Mouse (Mus musculus) 3134 (cell line): ENCODE data around the gene Mum1.
"Not testable (repeated sequence)": the region's sequence is repeated elsewhere in the genome, so short reads cannot be mapped to it uniquely, and the experiment has no call there.

ENCODE experiments used
- DNase-seq: peaks from one replicate; pipeline ENCODE4 v3.0.0-alpha.2; 2011; ENCODE audit warnings: low spot score; ENCODE audit not compliant: insufficient read length; ENCODE audit errors: extremely low read depth

Gene Mum1

DNA sequence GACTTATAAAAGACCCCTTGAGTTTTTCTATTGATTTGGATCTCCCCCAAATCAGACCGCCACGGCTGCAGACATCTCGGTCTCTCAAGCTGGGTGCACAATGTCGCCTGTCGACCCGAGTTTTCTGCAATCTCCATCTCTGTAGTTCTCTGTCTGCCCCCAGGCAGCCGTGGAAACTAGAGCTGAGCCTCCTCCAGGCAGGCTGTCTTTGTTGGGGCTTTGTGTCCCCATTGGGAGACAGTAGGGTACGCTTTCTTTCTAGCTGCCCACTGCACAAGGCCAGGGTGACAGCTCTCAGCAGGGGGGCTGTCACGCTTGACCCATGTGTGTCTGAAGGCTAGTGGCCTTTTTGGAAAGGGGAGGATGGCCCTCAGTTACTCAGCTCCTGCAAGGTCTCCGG is 18.6 kb upstream of the Mum1 start:
- DNase-seq, result no peak

DNA sequence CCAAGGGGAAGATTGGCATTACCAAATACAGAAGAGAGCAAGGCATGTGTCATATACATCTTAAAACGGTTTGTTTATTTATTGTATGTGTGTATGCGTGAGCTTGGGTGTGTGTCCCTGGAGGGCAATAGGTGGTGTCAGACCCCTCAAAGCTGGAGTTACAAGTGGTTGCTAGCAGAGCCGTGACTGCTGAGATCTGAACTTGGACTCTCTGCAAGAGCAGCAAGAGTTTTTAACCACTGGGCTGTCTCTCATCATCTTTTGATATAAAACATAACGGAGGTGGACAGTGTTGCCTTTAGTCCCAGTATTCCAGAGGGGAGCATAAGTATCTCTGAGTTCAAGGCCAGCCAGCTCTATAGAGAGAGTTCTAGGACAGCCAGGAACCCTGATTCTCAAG is 18.0 kb upstream of the Mum1 start:
- no peak for DNase-seq

DNA sequence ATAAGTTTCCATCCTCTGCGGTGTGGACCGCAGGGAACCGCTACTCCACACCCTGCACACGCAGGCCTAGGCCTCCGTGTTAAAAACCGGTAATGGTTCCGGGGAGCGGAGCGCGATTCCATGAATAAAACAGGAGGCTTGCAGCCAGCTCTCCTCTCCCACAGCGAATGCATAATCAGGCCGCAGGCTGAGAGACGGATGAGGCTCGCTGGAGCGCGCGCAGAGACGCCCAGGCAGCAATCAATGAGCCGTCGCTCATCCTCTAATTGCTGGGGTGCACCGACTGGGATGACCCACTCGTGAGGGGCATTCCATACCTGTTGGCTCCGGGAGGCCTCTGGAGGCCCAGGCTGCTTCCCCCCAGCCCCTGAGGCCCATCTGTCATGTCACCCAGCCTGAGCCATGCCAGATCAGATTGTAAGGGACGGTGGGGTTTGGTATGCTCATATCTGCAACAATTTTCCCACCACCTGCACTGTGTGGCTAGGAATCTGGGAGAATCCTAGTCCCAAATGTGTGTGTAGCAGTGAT is 17.3 kb upstream of the Mum1 start:
- DNase-seq, result no peak

DNA sequence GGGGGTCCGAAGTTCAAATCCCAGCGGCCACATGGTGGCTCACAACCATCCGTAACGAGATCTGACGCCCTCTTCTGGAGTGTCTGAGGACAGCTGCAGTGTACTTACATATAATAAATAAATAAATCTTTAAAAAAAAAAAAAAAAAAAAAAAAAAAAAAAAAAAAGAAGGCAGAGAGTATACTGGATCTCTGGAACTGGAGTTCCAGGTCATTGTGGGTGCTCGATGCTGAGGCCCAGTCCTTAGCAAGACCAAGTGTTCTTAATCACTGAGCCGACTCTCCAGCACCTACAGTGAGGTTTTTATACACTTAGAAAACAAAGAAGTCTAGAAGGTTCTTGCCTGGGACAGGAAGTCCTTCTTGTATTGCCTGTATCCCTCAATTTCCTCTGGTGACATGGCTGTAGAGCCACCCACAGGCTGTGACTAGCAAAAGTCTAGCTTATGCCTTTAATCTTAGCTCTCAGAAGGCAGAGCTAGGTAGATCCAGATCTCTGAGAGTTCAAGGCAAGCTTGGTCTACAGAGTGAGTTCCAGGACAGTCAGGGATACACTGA is 14.6 kb upstream of the Mum1 start:
- DNase-seq, result not testable (repeated sequence)

DNA sequence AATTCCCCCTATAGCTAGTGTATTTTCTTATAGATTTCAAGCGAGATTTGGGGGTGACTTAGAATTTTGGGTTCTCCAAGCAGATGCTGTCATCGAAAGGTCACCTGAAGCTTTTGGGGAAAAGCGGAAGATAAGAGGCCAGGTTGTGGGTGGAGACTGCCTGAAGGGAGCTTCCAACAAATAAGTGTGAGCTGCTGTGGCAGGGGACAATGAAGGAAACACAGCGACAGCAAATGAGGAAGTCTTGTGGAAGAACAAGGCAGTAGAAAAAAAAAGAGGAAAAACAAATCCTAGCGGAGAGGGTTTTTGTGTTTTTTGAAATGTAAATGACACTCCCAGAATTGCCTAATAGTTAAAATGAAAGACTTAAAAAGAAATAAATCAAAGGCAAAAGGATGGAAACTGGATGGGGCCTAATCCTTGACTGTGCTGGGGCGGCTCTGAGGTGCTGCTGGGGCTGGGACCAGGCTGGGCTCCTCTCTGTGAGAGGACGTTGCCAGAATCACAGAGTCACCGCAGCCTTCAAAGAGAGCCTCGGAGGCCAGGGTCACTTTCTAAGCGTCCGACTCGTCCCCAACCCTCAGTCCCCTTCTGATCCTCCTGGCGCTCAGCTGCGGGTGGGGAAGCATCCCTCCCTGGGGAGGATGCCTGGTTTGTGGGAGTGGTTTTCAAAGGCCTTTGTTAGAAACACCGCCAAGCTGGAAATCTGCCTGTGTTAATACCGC is 11.0 kb upstream of the Mum1 start:
- DNase-seq, result no peak

DNA sequence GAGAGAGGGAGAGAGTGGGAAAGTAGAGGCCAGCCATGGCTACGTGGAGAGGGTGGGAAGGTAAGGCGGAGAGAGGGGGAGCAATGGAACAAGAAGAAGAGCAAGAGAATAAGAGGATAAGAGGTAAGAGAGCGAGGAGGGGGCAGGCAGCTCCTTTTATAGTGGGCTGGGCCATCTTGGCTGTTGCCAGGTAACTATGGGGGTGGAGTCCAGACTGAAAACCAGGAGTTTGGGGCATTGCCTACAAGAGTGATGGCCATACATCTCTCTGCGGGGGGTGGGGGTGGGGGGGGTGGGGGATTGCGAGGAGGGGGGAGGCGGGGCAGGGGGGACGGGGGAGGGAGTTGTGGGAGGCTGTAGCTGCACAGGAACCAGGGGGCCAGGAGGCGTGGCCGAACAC is 5.6 kb upstream of the Mum1 start:
- no peak for DNase-seq

DNA sequence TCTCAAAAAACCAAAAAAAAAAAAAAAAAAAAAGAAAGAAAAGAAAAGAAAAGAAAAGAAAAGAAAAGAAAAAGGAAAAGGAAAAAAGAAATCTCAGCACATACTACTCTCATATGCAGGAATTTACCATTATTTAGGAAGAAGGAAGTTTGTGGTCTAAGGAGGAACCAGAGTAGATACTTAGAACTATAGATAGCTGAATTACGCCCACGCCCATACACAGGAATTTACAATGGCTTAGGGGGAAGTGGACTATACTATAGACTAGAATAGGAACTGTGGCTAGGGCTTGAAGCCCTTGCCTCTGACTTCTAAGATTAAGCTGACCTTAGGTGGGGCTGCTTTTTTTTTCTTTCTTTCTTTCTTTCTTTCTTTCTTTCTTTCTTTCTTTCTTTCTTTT is 3.1 kb upstream of the Mum1 start:
- DNase-seq, result not testable (repeated sequence)

DNA sequence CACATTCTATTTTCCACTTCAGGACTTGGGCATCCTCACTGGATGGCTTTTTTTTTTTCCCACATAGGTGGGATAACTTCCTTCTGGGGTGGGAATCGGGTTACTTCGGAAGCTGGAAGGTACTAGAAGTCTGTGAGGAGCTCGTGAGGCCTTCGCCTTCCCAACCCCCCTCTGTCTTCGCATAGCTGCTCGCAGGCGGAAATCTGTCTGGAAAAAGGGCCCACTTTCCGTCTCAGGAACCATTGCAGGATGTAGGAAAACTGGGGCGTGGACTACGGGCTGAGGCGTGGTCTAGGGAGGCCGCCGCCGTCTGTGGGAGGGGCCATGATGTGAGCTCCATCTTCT is 191 bp upstream of the Mum1 start:
- no peak for DNase-seq

DNA sequence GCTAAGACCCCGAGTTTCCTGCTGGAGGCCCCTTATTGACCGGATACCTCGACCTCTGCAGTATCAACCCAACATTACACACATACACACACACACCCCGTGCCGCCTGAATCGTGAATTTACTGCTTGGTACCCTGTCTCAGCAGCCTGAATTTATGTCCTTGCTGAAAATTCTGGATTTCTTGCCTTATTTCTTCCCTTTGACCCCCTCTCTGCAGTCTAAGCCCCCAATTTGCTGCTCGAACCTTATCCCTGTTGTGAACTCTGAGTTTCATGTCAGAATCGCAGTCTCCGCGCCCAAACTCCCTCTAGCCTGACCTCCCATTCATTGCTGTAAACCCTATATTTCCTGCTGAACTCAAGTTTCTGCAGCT is 919 bp downstream of the Mum1 start:
- DNase-seq, result no peak

DNA sequence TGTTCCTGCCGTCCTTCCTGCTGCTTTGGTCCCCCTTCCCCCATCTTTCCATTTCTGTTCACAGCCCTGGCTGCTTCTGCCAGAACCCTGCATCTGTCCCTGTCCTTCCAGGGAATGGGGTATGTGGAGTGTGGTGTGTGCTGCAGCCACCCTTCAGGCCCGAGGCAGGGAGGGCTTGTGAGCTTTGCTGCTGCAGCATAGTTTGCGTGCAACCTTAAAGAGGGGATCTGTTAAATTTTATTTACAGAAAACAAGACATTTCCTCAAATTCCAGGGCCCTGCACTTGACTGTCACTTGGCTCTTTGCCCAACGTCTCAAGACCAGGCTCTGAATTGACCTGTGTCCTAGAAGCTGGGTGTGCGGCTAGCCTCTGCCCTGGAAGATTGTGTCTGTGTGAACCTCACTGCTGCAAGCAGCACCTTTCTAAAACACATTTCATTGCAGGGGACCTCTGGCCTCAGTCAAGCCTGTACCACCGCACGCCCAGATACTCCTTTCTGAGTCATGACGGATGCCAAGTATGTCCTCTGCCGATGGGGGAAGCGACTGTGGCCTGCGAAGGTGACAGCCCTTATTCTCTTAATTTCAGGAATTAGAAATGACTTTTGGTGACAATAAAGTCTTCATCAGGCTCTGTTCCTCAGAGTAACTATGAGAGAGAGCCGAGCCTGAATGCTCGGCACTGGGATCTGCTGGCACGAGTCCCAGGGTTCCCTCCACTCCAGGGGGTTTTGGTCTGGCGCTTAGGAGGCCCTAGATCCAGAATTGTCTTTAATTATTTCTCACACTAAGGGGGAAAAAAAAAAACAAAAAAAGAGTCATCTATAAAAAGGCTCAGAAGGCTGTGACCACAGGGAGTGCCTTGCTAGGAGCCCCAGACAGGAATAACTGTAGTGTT is 1.9 kb downstream of the Mum1 start:
- no peak for DNase-seq

DNA sequence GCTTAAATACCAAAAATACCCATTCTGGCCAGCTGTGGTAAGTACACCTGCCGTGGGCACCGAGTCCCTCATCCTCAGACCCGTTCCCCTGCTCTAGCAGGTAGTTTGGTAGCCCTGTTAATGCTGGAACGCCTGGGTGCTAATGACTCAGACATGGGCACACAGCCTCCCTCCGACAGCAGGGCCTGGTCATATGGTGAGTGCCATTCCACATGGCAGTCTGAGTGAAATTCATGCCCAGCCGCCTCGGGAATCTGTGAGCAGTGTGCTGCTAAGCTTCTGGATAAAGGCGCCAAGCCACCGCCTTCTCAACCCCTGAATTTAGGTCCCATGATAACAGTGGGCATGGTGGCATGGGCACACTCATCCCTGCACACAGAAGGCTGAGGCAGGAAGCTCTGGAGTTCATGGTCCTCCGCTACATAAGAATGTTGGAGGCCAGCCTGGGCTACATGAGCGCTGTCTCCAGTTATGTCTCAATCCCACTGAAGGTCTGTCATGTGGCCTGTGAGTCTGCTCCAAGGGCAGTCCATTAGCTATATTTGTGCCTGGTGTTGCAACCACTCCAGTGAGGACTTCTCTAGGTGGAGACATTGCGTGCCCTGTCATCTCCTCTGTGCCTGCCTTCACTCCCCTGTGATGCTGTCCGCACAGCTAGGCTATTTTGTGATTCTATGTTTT is 10.1 kb downstream of the Mum1 start:
- DNase-seq, result no peak

DNA sequence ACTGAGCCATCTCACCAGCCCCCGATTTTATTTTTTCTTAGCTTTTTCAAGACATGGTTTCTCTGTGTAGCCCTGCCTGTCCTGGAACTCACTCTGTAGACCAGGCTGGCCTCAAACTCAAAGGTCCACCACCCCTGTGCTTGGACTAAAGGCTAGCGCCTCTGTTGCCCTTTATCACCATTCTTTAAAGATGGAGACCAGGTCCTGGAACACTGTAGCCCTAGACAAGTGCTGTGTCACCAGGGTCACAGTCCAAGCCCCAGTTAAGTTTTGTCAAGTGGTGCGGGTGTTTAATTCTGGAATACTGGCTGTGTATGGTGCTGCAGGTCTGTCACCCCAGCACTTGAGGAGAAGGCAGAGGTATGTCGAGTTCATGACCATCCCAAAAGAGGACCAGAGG is 10.8 kb downstream of the Mum1 start:
- no peak for DNase-seq

DNA sequence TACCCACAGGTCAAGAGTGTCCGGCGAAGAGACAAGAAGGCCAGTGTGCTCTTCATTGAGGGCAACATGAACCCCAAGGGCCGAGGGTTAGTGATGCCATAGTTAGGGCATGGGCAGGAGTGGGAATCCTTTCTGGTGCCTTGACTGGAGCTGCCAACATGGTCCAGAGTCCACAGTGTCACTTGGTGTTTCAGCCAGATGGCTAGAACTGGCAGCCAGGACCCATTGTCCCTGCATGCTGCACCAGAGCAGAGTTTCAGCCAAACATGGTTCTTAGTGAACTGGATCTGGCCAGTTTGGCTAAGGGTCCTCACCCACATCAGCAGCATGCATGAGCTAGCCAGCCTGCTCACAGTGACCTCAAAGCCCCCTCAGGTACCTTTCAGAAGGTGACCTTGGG is 12.1 kb downstream of the Mum1 start:
- no peak for DNase-seq

DNA sequence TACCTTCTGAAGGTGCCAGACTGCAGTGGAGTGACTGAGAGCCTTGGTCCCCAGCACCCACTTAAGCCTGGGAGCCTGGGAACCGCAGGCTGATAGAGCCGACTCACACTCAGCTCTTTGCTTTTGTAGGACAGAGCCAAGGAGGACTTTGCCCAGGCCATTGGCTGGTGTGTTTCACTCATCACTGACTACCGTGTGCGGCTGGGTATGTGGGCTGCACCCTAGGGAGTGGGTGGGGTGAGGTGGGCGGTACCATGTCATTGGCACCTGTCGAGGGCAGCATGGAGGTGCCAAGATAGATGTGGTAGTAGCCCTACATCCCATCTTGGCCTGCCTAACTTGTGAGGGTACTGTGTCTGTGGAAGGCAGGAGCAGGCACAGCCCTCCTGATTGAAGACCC is 13.6 kb downstream of the Mum1 start:
- no peak for DNase-seq

DNA sequence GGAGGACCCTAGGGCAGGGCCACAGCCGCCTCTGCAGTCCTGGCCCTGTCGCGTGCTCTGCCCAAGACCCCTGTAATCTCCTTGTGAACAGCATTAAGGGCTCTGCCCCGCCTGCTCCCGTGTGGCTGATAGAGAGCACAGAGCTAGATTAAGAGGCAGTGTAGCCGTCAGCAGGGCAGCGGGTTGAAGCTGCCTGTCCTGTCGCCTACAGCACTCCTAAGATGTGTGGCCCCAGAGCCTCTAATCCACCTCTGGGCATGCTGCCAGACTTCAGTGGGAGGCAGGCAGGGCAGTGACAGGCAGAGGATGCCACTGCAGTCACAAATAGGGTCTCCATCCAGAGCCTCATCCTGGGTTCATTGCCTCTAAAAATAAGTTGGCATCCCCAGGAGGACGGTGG is 15.9 kb downstream of the Mum1 start:
- no peak for DNase-seq

DNA sequence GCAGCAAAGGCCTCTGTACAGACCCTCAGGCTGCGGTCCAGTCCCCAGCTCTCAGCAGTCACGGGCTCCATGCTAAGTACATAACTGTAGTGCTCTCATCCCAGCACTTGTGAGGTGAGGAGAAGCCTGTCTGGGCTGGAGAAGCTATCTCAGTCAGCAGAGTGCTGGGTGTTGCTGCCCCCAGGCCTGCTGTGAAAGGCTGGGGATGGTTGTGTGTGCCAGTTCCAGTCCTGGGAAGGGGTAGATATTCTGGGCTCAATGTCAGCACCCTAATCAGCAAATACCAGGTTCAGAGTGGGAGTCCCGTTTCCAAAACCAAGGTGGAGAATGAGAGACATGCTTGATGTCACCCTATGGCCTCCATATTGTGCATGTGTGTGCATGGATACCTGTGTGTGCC is 16.4 kb downstream of the Mum1 start:
- no peak for DNase-seq

DNA sequence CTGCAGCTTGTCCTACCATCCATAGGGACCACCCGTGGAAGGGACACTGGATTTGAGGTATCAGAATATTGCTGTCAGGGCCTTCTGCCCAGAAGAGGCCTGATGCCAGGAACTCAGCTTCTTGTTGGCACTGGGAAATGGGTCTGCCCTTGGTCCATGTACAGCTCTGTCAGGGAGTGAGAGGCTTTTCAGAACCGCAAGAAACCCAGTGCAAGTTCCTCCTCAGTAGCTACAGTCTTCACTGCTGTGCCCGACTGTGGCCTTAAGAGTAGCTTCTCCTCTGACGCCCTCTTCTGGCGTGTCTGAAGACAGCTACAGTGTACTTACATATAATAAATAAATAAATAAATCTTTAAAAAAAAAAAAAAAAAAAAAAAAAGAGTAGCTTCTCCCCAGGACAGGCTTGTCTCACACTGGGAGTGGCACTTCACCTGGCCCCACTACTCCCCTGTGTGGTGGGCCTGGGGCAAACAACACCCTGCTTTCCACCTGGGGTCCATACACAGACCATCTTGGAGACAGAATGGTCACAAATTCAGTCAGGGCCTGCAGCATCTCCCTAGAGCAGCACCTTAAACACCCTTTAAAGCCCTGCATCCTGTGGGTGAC is 18.7 kb downstream of the Mum1 start:
- DNase-seq, result no peak

DNA sequence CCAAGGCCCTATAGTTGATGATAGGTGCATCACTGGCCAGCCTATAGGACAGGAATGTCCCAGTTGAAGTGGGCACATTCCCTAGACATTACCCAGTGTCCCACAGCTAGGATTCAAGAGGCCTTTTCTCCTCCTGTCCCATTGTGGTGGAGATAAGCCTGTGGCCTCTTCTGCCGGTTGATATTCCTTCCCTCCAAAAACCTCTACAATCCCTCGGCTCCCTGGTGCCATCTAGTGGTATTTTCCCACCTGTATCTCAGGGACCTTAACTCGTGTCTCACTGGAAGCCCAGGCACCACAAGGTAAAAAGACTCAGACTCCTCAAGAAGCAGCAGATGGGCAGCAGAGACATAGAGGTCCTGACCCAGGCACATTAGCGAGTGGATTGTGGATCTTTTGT is 19.4 kb downstream of the Mum1 start:
- DNase-seq, result no peak

DNA sequence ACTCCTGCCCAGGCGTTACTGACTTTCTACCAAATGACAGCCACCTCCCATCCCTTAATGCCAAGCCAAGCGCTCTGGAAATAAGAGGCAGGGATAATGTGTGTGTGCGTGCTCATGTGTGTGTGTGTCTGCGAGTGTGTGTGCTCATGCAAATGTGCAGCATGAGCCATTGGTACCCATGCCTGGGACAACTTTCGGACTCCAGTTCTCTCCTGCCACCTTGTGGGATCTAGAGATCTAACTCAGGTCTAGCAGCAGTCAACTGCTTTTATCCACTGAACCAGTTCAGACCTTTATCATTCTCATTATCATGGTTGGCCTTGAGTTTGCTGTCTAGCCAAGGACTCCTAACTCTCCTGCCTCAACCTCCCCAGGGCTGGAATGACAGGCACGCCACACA is 21.6 kb downstream of the Mum1 start:
- DNase-seq, result no peak

DNA sequence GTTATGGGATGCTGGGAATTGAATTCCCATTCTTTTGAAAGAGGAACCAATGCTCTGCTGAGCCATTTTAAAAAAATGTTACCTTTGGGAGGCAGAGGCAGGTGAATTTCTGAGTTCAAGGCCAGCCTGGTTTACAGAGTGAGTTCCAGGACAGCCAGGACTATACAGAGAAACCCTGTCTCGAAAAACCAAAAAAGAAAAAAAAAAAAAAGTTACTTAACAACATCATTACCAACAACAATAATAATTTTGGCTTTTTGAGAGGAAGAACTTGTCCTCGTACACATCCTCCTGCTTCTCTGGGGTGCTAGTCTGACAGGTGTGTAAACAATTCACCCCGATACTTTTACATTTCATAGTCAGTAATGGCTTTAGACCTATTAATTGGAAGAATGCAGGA is 22.2 kb downstream of the Mum1 start:
- DNase-seq, result not testable (repeated sequence)
